Mouse (Mus musculus): ENCODE measurements around the gene Ankrd49.

Gene Ankrd49

DNA sequence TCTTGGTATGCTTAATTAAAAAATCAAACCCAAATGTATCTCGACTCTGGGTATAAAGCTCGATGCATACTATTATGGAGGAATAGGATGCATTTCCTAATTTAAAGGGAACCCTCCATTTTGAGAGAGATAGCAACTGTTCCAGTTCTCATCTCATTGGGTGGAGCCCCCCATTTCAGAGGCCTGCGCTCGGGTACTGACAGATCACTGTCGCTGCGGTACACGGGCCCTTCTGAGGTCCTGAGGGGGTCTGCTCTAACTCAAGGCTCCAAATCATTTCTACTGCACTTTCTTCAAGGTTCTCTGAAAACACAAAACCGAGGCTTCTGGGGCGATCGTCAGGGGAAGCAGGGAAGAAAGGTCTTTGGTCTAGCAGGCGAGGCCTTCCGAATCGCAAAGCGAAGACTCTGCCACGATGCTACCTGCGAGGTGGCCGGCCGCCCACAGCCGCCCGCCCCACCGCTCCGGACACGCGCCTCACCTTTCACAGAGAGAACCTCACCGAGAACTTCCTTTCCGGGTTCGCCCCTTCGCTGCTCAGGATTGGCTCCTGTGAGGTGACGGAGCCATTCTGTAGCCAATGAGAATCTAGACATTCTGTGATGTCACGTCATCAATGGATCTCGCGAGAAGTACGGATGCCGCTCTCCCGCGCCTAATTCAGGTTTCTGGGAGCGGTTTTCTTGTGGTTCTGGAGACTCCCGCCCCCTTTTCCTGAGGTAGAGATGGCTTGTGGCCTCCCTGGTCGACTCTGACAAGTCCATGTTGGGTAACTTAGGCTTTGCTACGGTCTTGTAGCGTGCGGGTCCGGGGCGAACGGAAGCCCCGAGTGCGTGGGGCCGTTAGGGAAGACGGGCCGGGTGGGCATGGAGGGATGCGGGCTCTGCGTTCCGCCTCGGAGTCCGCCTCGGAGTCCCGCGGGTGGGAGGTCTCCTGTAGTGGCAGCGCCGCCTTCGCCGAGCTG lies at the start of gene Ankrd49, which contains the start of gene Mre11a:
Gene Ankrd49, minus strand, starts transcription at position 818 of the 964 bp plus-strand sequence.
Gene Mre11a, plus strand, starts transcription at position 616 of the 964 bp plus-strand sequence.
- peak; percentile 99 for DNase-seq (ENCODE audit: low read depth, low spot score)

GRCm38 (mm10) chr9:14832046-14832445 lies 47.4 kb upstream of the Ankrd49 start:
- DNase-seq (ENCODE audit: low read depth, low spot score): no peak

DNA sequence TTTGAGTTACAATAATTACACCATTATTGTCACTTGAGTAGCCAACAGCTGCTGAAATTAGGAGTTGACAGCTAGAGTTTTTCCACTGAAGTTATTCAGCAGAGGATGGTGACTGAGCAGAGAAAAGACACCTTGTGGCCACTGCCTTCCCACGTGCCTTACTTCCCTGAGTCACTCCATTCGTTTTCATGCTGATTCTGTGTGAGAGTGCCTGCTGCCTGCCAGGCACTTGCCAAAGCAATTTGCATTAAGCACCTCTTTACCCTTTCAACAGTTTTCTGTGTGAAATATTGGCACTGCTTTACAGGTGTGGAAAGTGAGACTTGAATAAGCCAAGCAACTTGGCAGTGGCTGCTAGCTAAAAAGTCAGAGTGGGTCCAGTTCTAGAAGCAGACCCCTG lies 43.2 kb upstream of the Ankrd49 start:
- no peak for DNase-seq (ENCODE audit: low read depth, low spot score)

DNA sequence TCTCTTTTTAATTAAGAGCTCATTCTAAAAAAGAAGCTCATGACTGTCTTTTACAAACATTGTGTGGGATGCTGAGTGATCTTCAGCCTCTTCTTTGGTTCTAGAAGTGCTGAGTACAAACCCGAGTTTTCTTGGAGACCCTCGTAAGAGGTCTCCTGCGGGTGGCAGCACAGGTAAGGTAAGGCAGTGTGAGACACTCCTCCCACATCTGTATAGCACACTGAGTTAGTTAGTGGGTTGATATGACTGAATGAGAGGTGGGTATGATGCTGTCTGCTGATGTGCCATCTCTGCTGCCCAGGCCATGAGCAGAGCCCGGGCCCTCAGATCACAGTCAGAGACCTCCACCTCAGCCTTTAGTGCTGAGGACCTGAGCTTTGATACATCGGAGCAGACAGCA lies 40.2 kb upstream of the Ankrd49 start:
- DNase-seq (ENCODE audit: low read depth, low spot score): no peak

DNA sequence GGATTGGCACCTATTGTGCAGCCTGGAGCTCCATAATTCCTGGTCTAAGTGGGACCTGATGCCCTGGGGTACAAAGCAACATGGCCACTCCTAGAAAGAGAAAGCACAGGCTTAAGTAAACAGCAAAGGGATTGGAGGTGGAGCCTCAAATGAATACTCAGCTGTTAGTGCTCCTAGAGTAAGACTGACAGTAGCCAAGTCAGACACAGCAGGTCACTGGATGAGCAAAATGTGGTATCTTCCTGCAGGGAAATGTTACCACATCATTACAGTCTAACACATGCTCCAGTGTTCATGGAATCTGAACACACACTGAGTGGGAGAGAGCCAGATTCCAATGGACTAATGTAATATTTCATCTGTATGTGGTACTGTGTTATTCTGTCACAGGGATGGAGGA lies 36.7 kb upstream of the Ankrd49 start:
- no peak for DNase-seq (ENCODE audit: low read depth, low spot score)

GRCm38 (mm10) chr9:14810111-14810510 lies 25.5 kb upstream of the Ankrd49 start:
- DNase-seq (ENCODE audit: low read depth, low spot score): no peak

DNA sequence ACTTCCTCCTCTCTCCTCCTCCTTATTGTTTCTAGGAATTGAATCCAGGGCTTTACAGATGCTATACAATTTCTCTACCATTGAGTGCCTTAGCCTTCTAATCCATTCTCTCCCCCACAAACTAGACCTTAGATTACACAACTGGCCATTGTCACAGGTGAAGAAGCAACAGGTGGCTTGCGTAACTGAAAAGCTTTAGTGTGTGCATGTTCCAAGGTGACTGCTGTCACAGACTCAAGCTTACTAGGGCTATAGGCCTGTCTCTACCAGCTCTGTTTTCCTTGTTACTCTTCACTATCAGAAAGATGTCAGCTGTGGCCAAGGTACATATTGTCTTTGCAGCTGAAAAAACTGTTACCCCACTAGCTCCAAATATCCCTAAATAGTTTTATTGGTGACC lies 22.1 kb upstream of the Ankrd49 start:
- no peak for DNase-seq (ENCODE audit: low read depth, low spot score)

DNA sequence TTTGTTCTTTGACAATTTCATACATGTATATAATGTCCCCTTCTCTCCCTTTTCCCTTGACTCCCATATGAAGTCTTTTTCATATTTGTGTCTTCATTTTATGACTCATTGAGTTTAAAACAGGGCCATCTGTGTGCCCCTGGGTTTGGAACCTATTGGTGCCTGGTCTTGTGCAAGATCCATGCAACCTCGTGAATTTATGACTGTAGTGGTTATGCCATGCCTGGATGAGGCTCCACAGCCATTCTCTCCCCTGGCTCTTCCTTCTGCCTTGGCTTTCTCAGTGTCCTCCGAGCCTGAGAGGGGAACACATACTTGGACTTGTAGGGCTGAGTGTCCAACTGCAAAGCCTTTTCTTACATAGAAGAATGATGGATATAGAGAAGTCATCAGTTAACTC lies 21.1 kb upstream of the Ankrd49 start:
- no peak for DNase-seq (ENCODE audit: low read depth, low spot score)

DNA sequence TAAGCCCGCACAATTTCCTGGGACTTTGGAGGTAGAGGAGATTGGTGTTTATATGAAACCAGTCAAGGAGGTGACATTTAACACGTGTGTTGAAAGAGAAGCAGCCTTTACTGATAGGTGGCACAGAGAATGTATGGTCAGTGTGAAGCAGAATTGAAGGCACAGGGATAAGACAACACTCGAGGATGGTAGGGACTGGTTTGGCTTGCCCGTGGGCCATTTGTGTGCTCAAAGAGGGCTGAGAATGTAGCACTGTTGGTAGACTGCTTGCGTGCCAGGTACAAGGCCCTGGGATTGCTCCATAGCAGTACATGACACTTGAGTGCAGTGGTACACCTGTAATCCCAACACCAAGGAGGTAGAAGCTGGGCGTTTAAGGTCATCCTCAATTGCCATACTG lies 2.7 kb upstream of the Ankrd49 start:
- no peak for DNase-seq (ENCODE audit: low read depth, low spot score)

DNA sequence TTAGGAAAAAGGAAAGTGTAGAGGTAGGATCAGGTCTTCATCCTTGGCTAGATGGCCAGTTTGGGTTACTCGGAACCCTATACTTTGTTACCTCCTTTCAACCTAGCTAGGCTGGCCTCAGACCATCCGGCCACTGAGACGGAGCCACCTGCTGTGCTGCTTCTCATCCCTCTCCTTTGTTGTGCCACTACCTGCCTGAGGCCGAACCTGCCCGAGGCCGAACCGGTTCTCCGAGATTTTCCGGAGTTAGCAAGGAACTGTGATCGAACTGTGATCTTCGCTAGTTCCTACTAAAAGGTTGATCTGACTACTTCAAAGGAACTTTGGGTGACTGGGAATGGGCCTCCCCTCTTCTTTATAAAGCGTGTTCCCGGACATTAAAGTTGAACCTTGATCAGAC lies 6.3 kb downstream of the Ankrd49 start:
- DNase-seq (ENCODE audit: low read depth, low spot score): peak; percentile 55

GRCm38 (mm10) chr9:14773813-14774212 lies 10.8 kb downstream of the Ankrd49 start:
- DNase-seq (ENCODE audit: low read depth, low spot score): no peak

GRCm38 (mm10) chr9:14772074-14772473 lies 12.6 kb downstream of the Ankrd49 start:
- DNase-seq (ENCODE audit: low read depth, low spot score): no peak

GRCm38 (mm10) chr9:14770803-14771471 lies 13.7 kb downstream of the Ankrd49 start, which contains the start of gene 1700012B09Rik:
Gene 1700012B09Rik (minus strand): TSS chr9:14771030.
- DNase-seq (ENCODE audit: low read depth, low spot score): peak; percentile 60

- DNase-seq (ENCODE audit: low read depth, low spot score): no peak
These were observed 14.8 kb downstream of the Ankrd49 start for GRCm38 (mm10) chr9:14769811-14770210.

GRCm38 (mm10) chr9:14764765-14765164 lies 19.9 kb downstream of the Ankrd49 start:
- peak; percentile 52 for DNase-seq (ENCODE audit: low read depth, low spot score)

GRCm38 (mm10) chr9:14759261-14759660 lies 25.4 kb downstream of the Ankrd49 start:
- no peak for DNase-seq (ENCODE audit: low read depth, low spot score)

DNA sequence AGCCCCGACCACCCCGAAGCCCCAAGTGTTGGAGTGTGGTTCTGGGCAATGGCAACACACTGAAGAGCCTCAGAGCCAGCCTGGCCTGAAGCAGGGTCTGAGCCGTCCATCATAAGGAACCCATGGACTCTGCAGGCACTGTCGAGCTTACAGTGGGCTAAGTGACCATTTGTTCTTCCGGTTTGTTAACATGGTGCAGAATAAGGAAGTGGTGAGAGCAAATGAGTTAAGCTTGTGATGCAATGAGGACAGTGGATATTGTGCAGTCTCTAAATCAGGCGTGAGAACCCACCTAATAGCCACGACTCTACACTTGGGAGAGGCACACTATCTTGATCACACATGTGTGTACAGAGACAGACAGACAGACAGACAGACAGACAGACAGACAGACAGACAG lies 26.1 kb downstream of the Ankrd49 start:
- no peak for DNase-seq (ENCODE audit: low read depth, low spot score)

- DNase-seq (ENCODE audit: low read depth, low spot score): no peak
These were observed 30.2 kb downstream of the Ankrd49 start for GRCm38 (mm10) chr9:14754469-14754868.

DNA sequence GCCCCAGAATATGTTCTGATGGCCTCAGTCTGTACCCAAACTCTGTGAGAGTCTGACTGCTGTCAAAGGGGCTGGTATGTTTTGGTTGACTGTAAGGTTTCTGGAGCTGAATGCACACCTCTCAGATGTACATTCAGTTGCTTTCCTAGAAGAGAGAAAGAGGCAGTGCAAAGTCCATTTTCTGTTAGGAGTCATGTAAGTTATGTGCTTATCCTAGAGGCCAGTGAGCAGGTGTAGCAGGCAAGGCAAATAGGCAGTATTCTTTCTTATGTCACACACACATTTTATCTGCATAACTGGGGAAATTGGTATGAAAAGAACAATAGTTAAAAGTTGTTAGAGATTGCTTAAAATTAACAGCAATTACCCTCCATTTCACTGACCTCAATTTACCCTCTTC lies 30.7 kb downstream of the Ankrd49 start:
- DNase-seq (ENCODE audit: low read depth, low spot score): no peak

- peak; percentile 47 for DNase-seq (ENCODE audit: low read depth, low spot score)
These were observed 32.6 kb downstream of the Ankrd49 start, which contains the start of gene Fut4 for GRCm38 (mm10) chr9:14752001-14752522. Gene Fut4 (minus strand): TSS chr9:14752393.

GRCm38 (mm10) chr9:14751503-14752000 lies 33.1 kb downstream of the Ankrd49 start:
- peak; percentile 52 for DNase-seq (ENCODE audit: low read depth, low spot score)

GRCm38 (mm10) chr9:14750901-14751502 lies 33.7 kb downstream of the Ankrd49 start:
- peak; percentile 41 for DNase-seq (ENCODE audit: low read depth, low spot score)

Measured in ZHBTc4 (cell line).